In genomic region chr12:111353439-111353915, GRCm38 (mm10) we compare ENCODE assay signal across 8 mouse cellular contexts. TPM values are rescaled to one million over a fixed set of nuclear protein-coding genes. Genes with fewer than 3 reads are reported as not detected.
DNase-seq lines count a peak whose midpoint lies in the region; ATAC-seq and TF ChIP-seq lines count a peak whose summit lies in the region.
"Had no signal": no experiment of that assay in that cellular context is flagged by ENCODE, and none has a peak within 500 bp of the region (broad histone marks: within the 10 kb centered on the region; RNA-seq: fewer than 3 reads in every experiment).

No protein-coding gene starts in this region.

- no peak overlapping the region for H3K9ac ChIP-seq in embryonic facial prominence, embryonic 11.5 days (replicated peaks; ENCODE audit: low read length)
- no peak overlapping the region for H3K9ac ChIP-seq in limb, embryonic 15.5 days

- no peaks in the 10 kb centered on the region for H3K4me1 ChIP-seq in embryonic facial prominence, embryonic 11.5 days (ENCODE audit: control insufficient read depth, insufficient read depth, low read length)
- peaks cover 44% of the 10 kb centered on the region for H3K4me1 ChIP-seq in limb, embryonic 15.5 days

- H3K4me2 ChIP-seq in embryonic facial prominence, embryonic 11.5 days (ENCODE audit: low read depth, low read length), result no peak overlapping the region
- H3K4me2 ChIP-seq in limb, embryonic 15.5 days, result no peak overlapping the region
- H3K4me2 ChIP-seq in myocyte (ENCODE audit: low read depth), result peak overlapping the region; percentile 82

- no peak for TF ChIP-seq POLR2A in myocyte (IDR thresholded peaks at IDR 0.05; ENCODE audit: insufficient read length, low read depth)

- no peaks in the 10 kb centered on the region for H3K9me3 ChIP-seq in embryonic facial prominence, embryonic 11.5 days (replicated peaks; ENCODE audit: control insufficient read depth, low read length)
- H3K9me3 ChIP-seq in limb, embryonic 15.5 days, result no peaks in the 10 kb centered on the region

- H3K4me3 ChIP-seq in embryonic facial prominence, embryonic 11.5 days (ENCODE audit: low read depth, low read length), result no peak overlapping the region
- no peak overlapping the region for H3K4me3 ChIP-seq in limb, embryonic 15.5 days
- no peak overlapping the region for H3K4me3 ChIP-seq in myocyte

- no peak overlapping the region for H3K27ac ChIP-seq in embryonic facial prominence, embryonic 11.5 days (replicated peaks; ENCODE audit: low read depth, low read length)
- H3K27ac ChIP-seq in limb, embryonic 15.5 days, result no peak overlapping the region

- H3K36me3 ChIP-seq in embryonic facial prominence, embryonic 11.5 days (replicated peaks; ENCODE audit: control insufficient read depth, insufficient read depth, low read depth, low read length), result no peaks in the 10 kb centered on the region; the same call in 1 of the 2 replicates
- H3K36me3 ChIP-seq in limb, embryonic 15.5 days, result no peaks in the 10 kb centered on the region
- no peaks in the 10 kb centered on the region for H3K36me3 ChIP-seq in myocyte (ENCODE audit: control insufficient read depth, insufficient read depth)

- peaks cover 85% of the 10 kb centered on the region for H3K79me2 ChIP-seq in myocyte (ENCODE audit: control insufficient read depth, insufficient read depth)

- H3ac ChIP-seq in myocyte (ENCODE audit: control insufficient read depth, insufficient read length), result no peak overlapping the region

- 0 out of 2 replicates have a peak, but pooled peaks have one; percentile 51 for ATAC-seq in embryonic facial prominence, embryonic 11.5 days (replicated peaks; ENCODE audit: insufficient number of reproducible peaks, low FRiP score, low TSS enrichment, low read depth)
- ATAC-seq in limb, embryonic 15.5 days (ENCODE audit: insufficient number of reproducible peaks, low FRiP score, low TSS enrichment, low read depth), result 0 out of 2 replicates have a peak, but pooled peaks have one; percentile 26
- ATAC-seq in inflammation-experienced regulatory T-cells, adult 6 months, result no peak

- DNase-seq in Muller cell, postnatal 12 days (ENCODE audit: inconsistent ontology term), result peak; percentile 93
- DNase-seq in embryonic facial prominence, embryonic 11.5 days (ENCODE audit: low spot score), result peak; percentile 36
- peak; percentile 49 for DNase-seq in heart, postnatal 4 days
- DNase-seq in right cerebral cortex, postnatal 36 days (ENCODE audit: low spot score in 2 of 2), result no peak

- no peaks in the 10 kb centered on the region for H3K27me3 ChIP-seq in embryonic facial prominence, embryonic 11.5 days (ENCODE audit: control insufficient read depth, insufficient read depth, low read length)
- no peaks in the 10 kb centered on the region for H3K27me3 ChIP-seq in limb, embryonic 15.5 days
- H3K27me3 ChIP-seq in myocyte (ENCODE audit: control insufficient read depth, insufficient read depth, insufficient read length), result no peaks in the 10 kb centered on the region

- WGBS in embryonic facial prominence, embryonic 11.5 days, result 77% methylated on average over 15 of the region's 15 CpGs
- 73% methylated on average over 15 of the region's 15 CpGs for WGBS in limb, embryonic 15.5 days

TF ChIP-seq in myocyte, 11 proteins besides CTCF, POLR2A, EP300 and RAD21:
- peak; percentile 7 for TF ChIP-seq USF1 (IDR thresholded peaks at IDR 0.05; ENCODE audit: low read depth)
- no peak for TF ChIP-seq TCF12 (IDR thresholded peaks at IDR 0.05; ENCODE audit: insufficient read depth, poor library complexity, severe bottlenecking)
- peak in 1 of 3 experiments; percentile 22 for TF ChIP-seq MYOD1 (IDR thresholded peaks at IDR 0.05; ENCODE audit: control insufficient read depth in 1 of 3, insufficient read length in 2 of 3, low read depth in 2 of 3)
- TF ChIP-seq SRF (IDR thresholded peaks at IDR 0.05; ENCODE audit: control insufficient read depth, insufficient read length, low read depth), result peak; percentile 47
- TF ChIP-seq POLR2AphosphoS2 (IDR thresholded peaks at IDR 0.05; ENCODE audit: insufficient read length, low read depth), result no peak
- peak in 1 of 3 experiments; percentile 62 for TF ChIP-seq MYOG (IDR thresholded peaks at IDR 0.05; ENCODE audit: control insufficient read depth in 1 of 3, insufficient read depth in 1 of 3, insufficient read length in 2 of 3, low read depth in 2 of 3)
- no peak for TF ChIP-seq CEBPB (IDR thresholded peaks at IDR 0.05; ENCODE audit: insufficient read depth, poor library complexity, severe bottlenecking)

RNA-seq across cellular contexts. Expression of gene Cdc42bpb, which starts 24.0 kb away (rescaled TPM):
- polyA plus RNA-seq in embryonic facial prominence, embryonic 11.5 days (2014; fragmentation: Nextera tagmentation; extraction: Ambion mirVana), result 19.9 and 24.5 TPM in 2 replicates
- total RNA-seq in heart, postnatal 4 days (2021), result 100 to 1,000 TPM; 112 to 116 TPM
- polyA plus RNA-seq in limb, embryonic 15.5 days (2015; fragmentation: Nextera tagmentation; extraction: Ambion mirVana), result 26.4 and 33.5 TPM in 2 replicates
- 43.2 TPM for polyA plus RNA-seq in myocyte (2012; fragmentation: generic; extraction: Trizol)
- polyA plus RNA-seq in inflammation-experienced regulatory T-cells, adult 6 months (2017; shearing (Covaris generic)), result 1 to 10 TPM in 1 of 3 experiments, under 1 TPM in 2; 0.19 to 1.3 (median 0.67) TPM

RNA-seq across cellular contexts. Expression of gene Lbhd2, which starts 53.1 kb away (rescaled TPM):
- 0.45 TPM in 1 of 2 replicates, not detected in the other for polyA plus RNA-seq in embryonic facial prominence, embryonic 11.5 days (2014; fragmentation: Nextera tagmentation; extraction: Ambion mirVana)
- total RNA-seq in heart, postnatal 4 days (2021), result not detected
- polyA plus RNA-seq in limb, embryonic 15.5 days (2015; fragmentation: Nextera tagmentation; extraction: Ambion mirVana), result 12.4 and 13.2 TPM in 2 replicates
- polyA plus RNA-seq in myocyte (2012; fragmentation: generic; extraction: Trizol), result not detected
- 1 to 10 TPM in 1 of 3 experiments, not detected in 2; 3.5 TPM for polyA plus RNA-seq in inflammation-experienced regulatory T-cells, adult 6 months (2017; shearing (Covaris generic))
- total RNA-seq: neutrophil, adult 5-6 weeks had no signal

Comparison
In these comparisons a context has a peak if more than half of its experiments do, and no peak if none do; other contexts are left out.
1. DNase-seq: peak in Muller cell, postnatal 12 days (single experiment), embryonic facial prominence, embryonic 11.5 days (single experiment) and heart, postnatal 4 days (single experiment); none in right cerebral cortex, postnatal 36 days (0 of 2).